Mouse (Mus musculus) retina, postnatal 1 day (tissue): ENCODE results near the gene Tex264.
"Not testable (repeated sequence)": the region's sequence is repeated elsewhere in the genome, so short reads cannot be mapped to it uniquely, and the experiment has no call there.

Source experiments
- DNase-seq: peaks from one replicate; pipeline ENCODE4 v3.0.0-alpha.2; 2012

The Tex264 gene

DNA sequence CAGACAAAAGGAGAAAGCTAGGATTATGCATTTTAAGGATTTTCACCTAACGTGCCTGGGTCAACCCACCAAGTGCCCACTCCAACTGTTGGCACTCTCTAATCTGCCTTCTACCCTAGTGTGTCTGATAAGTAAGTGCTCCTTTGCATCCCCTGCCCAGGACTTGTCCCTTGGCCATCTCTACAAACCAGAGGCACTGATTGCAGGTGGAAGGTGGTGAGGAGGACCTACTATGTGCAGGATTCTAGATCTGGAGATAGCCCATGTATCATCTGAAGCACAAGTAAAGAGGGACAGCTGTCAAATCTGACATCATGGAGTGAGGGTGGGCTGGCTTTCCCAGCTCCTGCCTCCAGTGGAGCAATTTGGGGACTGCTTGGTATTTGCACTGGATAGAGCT is 25.8 kb downstream of the Tex264 start:
- DNase-seq = no peak

DNA sequence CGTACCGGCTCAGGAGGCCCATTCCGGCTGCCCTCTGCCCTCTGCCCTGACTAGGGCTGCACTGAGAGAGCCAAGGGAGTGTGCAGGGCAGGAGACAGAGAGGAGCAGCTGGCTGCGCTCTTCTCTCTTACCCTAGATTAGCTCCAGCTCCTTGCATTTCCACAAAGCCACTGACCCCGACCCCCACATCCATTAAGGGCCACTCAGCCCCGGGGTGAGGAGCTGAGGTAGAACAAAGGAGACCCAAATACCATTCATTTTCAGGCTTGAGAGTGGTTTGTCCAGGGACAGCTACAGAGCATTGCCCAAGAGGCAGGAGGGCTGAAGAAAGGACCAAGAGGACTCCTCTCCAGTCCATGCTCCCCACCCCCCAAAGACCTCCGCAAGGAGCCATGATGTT is 26.3 kb downstream of the Tex264 start:
- peak; percentile 35 for DNase-seq

DNA sequence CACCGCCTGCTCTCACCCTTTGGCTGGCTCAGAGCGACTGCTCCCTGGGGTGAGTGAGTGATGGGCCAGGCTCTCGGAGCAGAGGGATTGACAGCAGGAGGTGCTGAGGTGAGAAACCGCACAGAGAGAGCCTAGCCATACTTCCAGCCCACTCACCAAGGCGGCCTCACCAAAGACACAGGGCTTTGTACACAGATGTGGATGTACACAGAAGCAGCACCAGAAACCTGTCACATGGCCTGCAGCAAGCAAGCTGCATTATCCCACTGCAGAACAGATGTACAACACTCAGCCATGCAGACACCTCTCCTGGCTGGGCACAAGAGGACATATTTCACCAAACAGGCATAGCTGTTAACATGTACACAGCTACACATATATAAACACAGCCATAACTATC is 28.1 kb downstream of the Tex264 start:
- DNase-seq = no peak

- DNase-seq = no peak
Observed at GRCm38 (mm10) chr9:106656820-106657219, 28.9 kb downstream of the Tex264 start.

DNA sequence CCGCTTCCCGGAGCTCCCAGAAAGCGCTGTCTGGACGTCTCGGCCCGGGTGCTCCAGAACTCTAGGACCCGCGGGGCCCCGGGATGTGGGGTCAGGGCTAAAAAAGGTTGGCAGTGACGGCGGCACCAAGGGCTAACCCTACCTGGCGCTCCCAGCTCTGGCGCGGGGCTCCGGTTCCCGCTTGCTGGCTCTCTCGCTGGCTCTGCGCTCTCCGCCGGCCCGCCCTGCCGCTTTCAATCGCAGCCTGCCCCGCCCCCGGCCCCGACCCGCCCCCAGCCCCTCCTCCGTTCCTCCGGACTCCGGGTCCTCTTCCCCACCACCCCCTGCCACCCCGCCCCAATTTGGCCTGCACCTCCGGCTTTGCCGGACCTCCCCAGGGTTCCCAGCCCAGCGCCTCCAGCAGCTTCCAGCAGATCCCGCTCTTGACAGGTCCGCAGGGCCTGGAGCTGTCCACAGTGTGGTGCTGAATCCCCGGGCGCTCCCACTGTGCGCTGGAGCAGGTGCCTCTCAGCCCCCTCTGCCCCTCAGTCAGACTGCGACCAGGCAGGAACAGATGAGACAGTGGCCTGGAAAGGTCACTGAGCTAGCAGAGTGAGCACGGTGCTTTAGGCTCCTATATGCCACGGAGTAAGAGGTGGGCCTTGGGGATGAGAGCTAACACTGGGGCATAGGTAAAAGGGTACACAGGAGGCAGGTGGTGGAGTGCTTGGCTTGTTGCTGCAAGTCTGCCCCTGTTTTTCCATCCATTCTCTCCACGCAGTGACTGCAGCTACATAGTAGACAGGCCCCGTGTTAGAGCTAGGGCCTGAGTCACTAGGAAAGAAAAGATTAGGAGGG is 29.6 kb downstream of the Tex264 start, which contains the start of gene Grm2:
Gene Grm2, minus strand, starts transcription at position 199 of the 837 bp plus-strand sequence.
- peak; percentile 88 for DNase-seq

DNA sequence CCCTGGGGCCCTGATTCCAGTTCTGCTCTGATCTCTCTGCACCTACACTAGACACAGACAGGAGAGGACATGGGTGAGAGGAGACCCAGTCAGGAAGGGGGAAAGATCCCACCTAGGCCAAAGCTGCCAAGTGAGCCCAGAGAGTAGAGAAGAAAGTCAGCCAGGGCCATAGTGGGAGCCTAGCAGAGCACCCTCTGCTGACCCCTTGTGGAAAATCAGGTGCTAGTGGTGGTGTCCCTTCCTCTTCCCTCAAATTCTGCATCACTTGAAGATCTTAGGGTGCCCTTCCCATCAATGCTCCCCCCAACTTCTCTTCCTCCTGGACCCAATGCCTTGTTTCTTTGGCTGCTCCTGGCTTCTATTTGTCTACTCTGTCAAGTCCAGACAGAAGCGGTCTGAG is 33.0 kb downstream of the Tex264 start:
- no peak for DNase-seq

DNA sequence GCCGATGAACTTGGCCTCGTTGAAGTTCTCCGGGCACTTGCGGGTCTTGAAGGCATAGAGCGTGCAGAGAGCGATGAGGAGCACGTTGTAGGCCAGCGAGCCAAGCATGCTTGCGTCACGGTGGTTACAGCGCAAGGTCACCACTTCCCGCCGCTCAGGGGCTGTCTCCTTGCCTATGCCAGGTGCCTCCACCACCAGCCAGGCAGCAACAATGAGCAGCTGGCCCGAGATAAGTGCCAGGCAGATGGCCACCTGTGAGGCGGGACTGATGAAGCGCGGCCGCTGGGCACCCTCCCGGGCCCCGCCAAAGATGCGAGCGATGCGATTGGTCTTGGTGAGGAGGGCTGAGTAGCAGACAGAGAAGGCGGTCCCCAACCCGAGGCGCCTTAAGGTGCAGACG is 38.5 kb downstream of the Tex264 start:
- DNase-seq = no peak

DNA sequence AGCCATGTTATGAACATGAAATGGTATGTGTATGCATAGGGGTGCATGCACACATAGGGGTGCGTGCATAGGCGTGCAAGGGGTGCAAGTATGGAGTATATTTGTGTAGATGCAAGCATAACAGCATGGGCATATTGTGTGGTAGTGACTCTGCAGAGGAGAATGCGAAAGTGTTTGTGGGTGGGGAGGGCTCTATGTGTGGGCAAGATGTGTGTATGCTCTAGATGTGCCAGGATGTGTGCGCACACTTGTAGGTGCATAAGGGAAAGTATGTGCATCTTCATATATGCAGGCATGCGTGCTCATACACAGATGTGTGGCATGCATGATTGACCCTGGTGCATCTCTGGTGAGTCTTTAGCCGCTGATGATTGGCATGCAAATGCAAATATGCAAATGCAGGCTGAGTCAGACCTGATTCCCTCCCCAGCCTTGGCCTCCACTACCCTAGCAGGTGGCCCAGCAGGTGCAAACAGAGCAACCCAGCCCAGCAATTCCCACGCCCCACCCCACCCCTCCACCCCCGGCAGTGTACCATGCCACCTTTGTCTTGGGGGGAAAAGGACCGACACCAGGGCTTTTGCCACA is 39.9 kb downstream of the Tex264 start:
- DNase-seq = no peak

- DNase-seq = no peak
Observed at GRCm38 (mm10) chr9:106643787-106644186, 41.9 kb downstream of the Tex264 start.

DNA sequence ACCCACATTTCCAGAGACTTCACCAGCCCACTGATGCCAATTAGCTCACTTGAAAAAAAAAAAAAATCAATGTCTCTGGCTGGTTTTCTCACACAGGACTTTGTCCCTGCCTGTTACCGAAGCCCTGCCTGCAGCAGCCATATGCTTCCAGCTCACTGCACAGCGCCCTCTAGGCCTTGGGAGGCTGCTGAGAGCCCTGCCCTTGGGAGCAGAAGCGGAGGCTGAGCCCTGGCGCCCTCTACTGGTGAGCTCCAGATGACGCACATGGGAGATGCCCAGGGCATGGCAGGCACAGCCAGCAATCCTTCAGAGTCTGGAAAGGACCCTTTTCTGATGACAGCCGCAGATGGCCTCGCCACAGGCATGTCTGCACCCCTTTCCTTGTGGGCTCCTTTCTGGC is 42.6 kb downstream of the Tex264 start:
- peak; percentile 87 for DNase-seq

DNA sequence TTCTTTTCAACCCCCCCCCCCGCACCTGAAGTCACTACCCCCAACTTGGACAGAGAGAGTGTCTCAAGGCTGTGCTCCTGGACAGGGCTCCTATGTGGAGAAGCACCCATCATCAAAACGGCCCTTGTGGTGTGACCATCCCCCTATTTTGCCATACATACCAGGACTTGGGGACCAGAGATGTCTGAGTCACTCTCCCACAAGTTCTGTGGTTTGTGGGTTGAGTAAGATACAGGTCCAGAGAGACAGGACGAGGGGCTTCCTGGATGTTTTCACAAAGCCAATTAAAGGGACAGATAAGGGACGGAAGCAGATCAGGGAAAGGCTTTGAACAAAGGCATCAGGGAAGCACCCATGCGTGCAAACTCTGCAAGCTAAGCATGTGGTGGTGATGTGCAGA is 44.4 kb downstream of the Tex264 start:
- DNase-seq = peak; percentile 52

DNA sequence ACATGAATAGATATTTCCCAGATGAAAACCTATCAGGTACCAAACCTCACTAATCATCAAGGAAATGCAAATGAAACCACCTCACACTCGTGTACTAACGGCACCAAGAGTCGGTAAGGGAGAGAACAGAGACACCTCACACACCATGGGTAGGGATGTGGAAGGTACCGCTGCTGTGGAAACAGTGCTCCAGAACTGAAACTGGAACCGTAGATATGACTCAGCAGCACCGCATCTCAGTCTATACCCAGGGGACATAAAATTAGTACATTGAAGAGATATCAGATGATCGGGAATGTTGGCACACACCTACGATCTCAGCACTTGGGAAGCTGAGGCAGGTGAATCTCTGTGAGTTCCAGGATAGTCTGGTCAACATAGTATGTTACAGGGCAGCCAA is 47.6 kb downstream of the Tex264 start:
- DNase-seq = no peak

GRCm38 (mm10) chr9:106632185-106632584 is 53.5 kb downstream of the Tex264 start:
- DNase-seq = no peak

DNA sequence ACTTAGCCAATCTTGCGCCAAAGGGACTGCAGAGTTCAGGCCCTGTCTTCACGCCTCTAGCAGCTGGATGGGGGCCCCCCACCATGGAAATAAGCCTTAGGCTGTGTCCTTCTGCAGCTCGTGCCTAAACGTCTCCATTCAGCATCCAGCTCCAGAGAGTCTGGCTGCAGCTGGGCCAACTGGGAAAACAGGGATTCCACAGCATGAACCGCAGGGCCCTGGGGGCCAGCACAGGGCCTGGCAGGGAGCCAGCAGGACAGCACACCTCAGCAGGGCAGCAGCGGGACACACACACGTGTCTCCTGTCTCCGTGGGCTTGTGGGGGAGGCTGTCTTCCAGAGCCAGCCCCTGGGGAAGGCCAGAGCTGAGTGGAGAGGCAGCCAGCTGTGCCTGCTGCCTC is 57.9 kb downstream of the Tex264 start:
- not testable (repeated sequence) for DNase-seq

DNA sequence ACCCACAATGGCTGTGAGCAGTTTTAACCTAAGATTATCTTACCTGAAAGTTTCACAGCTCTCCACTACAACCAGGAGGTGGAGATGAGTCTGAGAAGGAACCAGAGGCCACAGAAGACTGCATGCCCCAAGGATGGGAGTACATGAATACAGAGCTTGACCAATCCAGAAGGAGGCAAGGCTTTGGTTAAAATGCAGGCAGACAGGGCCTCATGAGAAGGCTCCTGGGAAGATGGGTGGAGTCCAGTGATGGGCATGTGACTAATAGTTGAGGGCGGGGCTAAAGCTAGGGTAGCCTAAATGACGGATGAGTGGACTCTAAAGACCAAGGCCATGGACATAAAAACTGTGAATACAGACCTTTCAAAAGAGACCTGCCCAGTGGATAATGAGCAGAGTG is 59.4 kb downstream of the Tex264 start, which contains the start of gene Iqcf6:
Gene Iqcf6, plus strand, starts transcription at position 301 of the 400 bp plus-strand sequence.
- DNase-seq = no peak

DNA sequence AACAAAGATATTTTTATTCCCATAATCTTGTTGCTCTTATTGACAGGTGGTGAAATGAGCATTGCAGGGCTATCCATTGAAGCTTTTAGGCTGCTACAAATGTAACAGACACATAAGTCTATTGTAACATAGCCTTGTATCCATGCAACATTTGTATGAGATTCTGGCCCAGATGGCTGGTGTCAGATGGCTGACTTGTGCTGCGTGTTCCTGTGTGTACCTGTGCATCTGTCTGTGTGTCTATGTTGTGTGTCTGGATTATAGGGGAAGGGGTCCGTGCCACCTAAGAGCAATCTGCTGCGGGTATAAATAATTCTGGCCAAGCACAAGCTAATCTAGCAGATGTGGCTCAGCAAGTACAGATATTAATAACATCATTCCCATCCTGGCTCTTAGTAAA is 68.2 kb downstream of the Tex264 start:
- no peak for DNase-seq

- DNase-seq = no peak
Observed at GRCm38 (mm10) chr9:106616306-106616705, 69.4 kb downstream of the Tex264 start.

- DNase-seq = no peak
Observed at GRCm38 (mm10) chr9:106614616-106615015, 71.1 kb downstream of the Tex264 start.

- no peak for DNase-seq
Observed at GRCm38 (mm10) chr9:106613951-106614350, 71.8 kb downstream of the Tex264 start.

GRCm38 (mm10) chr9:106610727-106611126 is 75.0 kb downstream of the Tex264 start:
- DNase-seq = no peak
